Mouse (Mus musculus) left cerebral cortex, adult 18-20 months (tissue): ENCODE data around the gene Ces1c. TPM values are rescaled to one million over a fixed set of nuclear protein-coding genes. Genes with fewer than 3 reads are reported as not detected.

Source experiments
- DNase-seq, 2 experiments: peaks; one replicate each; pipeline ENCODE4 v3.0.0; 2021 to 2022; ENCODE audit warnings: low spot score in 2 of 2, mixed read lengths in 1 of 2
- long read RNA-seq, 2 experiments: library from polyadenylated mRNA; stranded (forward); transcript quantifications; one replicate each; pipeline ENCODE4 v2.0.0; 2021
- total RNA-seq, 2 experiments: library from RNA; stranded (reverse); gene quantifications; 2 replicates each; pipeline ENCODE4 v1.2.3; 2021

Ces1c gene
- total RNA-seq, result not detected
- long read RNA-seq, experiment 1, result 0 reads
- long read RNA-seq, experiment 2, result 0 reads

DNA sequence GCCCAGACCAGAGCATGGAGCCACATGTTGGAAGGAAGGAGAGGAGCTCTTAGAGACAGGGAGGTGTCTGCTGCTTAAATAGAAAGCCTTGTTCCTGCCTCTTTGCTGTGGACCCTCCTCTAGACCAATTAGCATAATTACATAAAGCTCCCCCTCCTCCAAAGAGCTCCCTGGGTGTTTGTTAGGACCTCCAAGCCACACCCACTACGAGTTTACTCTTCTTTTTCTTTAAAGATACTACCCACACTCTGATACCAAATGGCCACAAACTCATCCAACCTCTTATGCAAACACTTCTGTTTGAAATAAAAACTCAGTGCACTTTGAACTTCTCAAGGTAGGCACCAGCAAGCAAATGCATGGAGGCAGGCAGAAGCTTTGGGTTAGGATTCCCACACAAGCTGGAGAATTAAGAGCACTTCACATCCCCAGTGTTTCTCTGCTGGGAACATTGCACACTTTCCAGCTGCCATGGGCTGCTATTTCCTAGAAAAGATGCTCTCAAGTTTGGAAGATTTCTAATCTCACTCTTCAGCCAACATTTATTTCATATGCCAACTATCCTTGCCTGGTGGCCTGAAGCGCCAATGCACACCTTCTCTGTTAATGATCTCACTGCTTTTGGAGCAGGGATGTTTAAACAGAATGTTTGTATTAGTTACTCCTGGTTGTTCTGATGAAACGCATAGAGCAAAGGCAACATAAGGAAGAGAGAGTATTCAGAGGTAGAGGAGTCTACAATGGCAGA is at the start of gene Ces1c:
Gene Ces1c, minus strand, starts transcription at position 51 of the 748 bp plus-strand sequence.
- no peak for DNase-seq

DNA sequence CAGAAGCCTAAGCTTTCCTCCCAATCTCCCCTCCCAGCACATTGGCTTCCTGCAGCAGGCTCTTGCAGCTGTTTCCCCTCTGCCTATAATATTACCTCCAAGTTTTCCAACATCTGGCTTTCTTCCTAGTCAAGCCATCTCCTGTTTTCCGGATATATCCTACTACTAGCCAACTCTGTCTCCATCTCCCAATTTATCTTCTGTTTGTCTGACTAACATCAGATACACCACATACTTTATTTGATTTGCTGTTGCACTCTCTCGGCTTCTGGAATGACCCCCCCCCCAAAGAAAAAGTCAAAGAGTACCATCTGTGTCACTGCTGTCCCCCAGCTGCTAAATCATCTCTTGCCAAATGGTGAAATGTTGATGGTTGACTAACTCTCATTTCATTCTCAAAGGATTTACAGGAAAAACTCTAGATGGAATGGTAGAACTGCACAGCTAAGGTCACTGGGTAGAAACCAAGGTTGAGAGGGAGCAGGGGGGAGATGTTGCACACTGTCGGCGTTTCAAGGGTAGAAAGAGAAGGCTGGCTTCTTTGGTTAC is 49.6 kb upstream of the Ces1c start:
- DNase-seq, result no peak

DNA sequence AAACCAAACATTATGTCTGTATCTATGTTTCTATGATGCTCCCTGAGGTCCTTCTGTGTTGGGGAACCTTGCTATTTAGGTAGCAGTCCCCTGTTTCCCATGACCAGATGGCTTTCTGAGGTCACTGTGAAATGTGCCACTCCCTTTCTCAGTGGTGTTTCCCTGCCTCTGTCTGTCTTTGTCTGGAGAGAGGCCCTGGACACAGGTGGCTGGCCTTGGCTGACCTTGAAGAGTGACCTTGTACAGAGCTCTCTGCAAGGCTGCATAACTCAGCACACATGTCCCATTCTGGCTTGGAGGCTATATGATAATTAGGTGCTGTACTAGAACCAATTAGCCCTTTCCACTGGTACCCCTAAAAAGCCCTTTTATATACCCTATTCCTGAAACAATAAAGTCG is 45.5 kb upstream of the Ces1c start:
- DNase-seq, result no peak

DNA sequence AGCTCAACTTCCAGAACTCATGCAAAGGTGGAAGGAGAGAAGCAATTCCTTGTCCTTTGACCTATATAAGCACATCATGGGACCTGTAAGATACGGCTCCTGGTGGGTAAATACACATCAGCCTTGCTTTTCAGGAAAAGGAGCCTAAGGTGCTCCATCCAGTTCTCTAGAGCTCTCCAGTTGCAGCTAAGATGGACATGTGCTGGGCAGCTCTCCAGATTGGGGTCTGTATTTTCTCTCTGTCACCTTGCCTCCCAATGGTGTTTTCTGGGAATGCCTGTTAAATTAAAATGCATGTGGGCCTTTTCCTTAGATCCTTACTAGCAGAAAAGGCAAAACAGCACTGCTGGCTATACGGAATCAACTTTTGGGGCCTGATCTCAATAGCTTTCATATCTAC is 43.5 kb upstream of the Ces1c start:
- no peak for DNase-seq

DNA sequence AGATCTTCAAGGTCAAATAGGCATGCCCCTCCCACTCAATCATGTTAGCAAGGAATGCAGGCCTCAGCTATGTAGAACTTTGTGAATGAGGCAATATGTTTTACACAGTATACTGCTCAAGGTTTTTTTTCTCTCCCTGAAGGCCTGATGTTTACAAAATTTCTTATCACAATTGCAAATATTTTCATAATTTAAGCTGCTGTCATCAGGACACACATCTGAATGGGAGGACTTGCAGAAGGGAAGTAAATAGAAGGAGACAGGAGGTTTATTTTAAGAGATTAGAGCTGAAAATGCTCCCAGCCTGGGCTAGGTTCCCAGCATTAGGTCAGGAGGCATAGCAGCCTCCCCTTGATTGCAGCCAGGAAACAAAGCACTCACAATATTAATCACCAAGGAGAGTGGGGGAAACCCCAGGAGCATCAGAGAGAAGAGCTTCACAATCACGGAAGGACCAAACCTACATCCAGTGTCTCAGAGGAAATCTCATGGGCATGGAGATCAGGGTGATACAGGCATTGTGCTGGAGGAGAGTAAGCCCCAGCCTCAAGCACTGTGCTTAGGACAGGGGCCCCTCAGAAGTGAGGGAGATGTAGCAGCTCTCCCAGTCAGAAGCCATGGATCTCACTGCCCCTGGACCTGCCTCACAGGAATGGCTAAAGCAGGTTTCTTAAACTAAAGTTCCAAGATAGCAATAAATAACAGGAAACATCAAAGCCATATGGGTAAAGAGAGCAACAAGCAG is 40.9 kb upstream of the Ces1c start:
- no peak for DNase-seq

DNA sequence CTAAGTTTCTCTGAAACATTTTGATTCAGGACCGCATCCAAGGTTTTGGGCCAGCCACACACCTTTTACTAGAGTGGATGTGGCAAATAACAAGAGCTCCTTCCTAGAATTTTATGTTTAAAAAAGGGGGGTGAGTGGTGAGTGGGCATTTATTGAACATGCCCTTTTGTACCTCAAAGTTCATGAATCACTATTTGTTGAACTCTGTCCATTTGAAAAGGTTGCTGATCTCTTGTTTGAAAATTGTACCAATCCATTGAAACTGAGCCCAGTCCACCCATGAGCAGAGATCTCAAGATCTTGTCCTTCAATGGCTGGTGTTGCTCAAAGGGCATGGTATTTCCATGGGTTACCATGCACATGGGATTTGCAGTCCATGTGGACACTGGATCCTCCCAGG is 32.3 kb upstream of the Ces1c start:
- no peak for DNase-seq

DNA sequence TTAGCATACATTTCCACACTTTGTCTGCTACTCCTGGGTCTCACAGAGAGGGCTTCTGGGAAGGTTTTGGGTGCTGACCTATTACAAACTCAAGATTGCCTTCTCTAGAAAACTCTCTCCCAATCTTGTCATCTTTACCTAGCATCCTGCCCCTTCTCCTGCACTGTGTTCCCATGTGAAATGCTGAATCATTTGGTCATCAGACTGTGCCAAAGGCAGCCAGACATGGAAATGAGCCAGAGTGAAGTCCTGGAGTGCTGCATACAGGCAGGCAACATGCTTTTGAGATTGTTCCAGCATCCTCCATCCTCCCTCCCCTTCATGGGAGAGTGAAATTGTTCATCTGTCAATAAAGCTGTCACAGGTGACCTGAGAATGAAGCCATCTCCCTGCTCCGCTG is 20.3 kb upstream of the Ces1c start:
- DNase-seq, result no peak

DNA sequence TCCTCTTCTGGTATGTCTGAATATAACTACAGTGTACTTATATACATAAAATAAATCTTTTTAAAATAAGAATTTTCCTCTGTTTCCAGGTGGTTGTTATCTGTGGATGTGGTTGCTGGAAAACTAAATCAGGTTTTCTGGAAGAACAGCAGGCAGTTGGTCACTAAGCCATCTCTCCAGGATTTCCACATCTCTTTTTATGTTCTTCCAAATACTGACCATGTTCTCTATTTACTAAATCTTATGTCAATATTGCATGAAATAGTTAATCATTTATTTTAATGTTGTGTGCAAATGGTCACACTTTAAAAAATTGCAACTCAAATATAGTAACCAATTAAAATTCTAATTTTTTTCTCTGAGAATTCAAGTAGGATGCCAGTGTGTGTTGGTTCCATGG is 16.2 kb upstream of the Ces1c start:
- no peak for DNase-seq

DNA sequence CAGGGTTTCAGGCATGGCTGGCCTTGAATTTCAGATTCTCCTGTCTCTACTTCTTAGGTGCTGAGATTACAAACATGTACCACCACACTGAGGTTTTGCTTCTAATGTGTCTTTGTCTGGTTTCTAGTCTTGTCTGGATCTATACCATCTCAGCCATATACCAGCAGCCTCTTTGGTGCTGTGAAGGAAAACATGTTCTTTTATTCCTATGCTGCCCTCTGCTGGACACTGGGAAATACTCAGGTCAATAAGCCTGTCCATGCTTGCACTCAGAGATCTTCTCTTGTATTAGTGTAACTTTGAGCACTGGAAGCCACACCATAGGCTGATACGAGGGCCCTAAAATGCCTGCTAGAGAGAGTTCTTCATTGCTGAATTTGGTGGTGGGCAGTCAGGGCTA is 9.6 kb upstream of the Ces1c start:
- peak; percentile 40 to 63 for DNase-seq

DNA sequence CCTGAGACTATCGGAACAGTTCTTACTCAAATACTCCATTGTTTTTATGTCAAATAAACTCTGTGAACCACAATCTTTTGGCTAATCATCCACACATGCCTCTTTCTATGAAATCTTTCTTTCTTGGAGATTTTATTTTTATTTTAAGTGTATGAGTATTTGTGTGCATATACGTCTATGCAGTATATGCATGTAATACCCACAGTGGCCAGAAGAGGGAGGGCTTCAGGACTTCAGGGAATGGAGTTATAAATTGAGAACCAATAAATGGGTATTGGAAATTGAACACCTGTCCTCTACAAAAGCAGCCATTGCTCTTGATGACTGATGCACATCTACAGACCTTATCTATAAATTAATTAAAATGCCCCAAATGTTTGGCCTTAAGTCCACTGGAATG is 1.1 kb upstream of the Ces1c start:
- DNase-seq, result no peak

DNA sequence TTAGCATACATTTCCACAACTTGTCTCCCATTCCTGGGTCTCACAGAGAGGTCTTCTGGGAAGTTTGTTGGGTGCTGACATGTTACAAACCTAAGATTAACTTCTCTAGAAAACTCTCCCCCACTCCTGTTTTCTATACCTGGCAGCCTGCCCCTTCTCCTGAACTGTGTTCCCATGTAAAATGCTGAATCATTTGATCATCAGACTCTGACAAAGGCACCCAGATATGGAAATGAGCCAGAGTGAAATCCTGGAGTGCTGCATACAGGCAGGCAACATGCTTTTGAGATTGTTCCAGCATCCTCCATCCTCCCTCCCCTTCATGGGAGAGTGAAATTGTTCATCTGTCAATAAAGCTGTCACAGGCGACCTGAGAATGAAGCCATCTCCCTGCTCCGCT is 4.6 kb downstream of the Ces1c start:
- DNase-seq, result no peak

DNA sequence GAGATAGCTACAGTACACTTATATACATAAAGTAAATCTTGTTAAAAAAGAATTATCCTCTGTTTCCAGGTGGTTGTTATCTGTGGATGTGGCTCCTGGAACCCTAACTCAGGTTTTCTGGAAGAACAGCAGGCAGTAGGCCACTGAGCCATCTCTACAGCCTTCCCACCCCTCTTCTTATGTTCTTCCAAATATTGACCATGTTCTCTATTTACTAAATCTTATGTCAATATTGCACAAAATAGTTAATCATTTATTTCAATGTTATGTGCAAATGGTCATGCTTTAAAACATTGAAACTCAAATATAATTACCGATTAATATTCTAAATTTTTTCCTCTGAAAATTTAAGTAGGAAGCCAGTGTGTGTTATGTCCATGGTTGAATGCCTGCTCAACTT is 9.1 kb downstream of the Ces1c start:
- no peak for DNase-seq

DNA sequence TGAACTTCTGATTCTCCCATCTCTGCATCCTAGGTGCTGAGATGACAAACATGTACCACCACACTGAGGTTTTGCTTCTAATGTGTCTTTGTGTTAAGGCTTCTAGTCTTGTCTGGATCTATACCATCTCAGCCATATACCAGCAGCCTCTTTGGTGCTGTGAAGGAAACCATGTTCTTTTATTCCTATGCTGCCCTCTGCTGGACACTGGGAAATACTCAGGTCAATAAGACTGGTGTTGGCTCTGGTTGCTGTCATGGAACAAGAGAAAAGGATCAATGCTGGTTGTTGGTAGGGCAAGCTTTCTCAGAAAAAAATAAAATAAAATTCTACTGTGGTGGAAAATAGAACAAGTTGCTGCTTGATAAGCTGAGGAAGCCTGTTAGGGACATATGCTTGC is 35.7 kb downstream of the Ces1c start:
- peak; percentile 48 to 49 for DNase-seq

DNA sequence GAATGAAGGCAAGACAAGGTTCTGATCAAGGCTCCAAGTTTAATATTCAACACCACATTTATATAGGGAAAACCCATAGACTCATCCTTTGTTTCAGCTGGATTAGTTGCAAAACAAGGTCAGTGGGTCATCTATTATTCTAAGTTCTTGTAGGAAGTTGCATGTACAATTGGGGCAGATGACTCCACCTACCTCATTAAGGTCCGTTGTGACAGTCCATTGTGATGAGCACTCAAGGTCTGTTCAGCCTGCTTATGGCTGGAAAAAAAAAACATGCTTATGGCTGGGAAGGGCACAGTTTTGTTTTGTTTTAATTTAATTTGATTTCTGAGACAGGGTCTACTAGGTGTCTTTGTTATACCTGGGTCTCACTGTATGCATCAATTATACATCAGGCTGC is 39.8 kb downstream of the Ces1c start:
- DNase-seq, result no peak

DNA sequence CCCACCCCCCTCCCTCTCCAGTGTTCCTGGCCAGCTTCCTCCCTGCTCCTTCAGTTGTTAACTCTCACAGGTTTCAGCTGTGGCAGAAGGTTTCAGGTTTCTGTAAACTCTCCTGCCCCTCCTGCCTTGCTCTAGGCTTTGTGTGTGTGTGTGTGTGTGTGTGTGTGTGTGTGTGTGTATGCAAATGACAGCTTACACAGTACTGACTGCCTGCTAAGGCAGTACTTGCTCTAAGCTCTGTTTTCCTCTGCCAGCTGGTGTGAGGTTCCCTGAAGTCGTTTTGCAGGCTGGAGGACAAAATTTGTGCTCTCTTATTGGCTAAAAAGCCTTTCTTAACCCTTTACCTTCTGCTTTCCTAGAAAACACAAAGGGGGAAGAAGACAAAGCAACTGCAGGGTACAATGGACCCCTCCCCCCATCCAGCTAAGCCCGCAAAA is 42.4 kb downstream of the Ces1c start:
- DNase-seq, result no peak

DNA sequence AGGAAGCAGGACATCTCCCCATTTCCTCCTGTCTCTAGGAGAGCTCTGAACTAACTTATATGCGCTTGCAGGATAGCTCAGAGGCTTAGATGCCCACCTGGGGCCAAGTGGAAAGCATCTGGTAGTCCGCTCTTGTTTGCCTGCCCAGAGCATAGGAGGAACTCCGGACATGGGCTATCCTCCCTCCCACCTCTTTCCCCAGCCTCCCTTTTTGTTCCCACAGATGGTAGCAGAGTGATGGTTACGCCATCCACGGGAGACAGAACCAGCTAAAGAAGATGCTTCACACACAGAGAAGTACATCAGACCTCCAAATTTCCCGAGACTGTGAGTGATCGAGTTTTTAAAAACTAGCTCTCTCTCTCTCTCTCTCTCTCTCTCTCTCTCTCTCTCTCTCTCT is 42.9 kb downstream of the Ces1c start:
- DNase-seq, result no peak

DNA sequence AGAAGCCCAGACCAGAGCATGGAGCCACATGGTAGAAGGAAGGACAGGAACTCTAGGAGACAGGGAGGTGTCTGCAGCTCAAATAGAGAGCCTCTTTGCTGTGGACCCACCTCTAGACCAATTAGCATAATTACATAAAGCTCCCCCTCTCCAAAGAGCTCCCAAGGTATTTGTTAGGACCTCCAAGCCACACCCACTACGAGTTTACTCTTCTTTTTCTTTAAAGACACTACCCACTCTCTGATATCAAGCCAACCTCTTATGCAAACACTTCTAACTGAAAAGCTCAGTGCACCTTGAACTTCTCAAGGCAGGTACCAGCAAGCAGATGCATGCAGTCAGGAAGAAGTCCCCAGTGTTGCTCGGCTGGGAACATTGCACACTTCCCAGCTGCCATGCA is 51.2 kb downstream of the Ces1c start, which contains the start of gene Ces1b:
Gene Ces1b, minus strand, starts transcription at position 131 of the 400 bp plus-strand sequence.
- no peak for DNase-seq

DNA sequence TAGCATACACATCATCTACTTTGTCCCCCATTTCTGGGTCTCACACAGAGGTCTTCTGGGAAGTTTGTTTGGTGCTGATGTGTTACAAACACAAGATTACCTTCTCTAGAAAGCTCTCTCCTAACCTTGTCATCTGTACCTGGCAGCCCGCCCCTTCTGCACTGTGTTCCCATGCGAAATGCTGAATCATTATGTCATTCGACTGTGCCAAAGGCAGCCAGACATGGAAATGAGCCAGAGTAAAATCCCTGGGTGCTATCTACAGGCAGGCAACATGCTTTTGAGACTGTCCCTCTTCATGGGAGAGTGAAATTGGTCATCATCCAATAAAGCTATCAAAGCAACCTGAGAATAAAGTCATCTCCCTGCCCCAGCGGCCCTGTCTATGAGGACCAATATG is 55.8 kb downstream of the Ces1c start:
- DNase-seq, result no peak

DNA sequence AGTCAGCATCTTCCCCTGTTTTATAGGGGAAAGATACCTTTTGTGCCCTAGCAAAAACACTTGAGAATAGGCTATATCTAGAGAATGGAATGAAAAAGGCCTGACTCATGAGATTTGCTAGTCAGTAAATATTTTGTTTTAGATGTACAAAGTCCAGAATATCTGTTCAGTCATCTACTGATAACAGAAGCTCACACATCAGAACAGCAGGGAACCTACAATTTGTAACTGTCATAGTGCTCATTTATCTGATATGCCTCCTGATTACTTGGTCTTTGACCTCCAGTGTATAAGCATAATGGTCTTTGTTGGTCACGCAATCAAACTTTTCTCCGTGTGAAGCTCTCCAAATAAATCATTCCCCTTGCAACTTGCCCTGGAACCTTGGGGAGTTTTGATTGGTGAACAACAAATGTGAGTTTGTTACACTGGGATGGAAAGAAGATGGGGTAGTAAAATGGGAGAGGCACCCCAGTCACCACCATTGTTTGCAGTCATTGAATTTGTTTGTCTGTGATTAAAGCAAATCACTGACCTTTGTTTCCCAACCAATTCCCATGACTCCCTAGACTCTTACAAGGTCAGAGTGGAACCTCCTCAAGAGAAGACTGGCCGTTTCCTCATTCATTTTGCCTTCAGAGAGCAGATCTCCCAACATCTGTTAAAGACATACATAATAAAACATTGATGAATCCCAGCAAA is 67.5 kb downstream of the Ces1c start:
- no peak for DNase-seq

DNA sequence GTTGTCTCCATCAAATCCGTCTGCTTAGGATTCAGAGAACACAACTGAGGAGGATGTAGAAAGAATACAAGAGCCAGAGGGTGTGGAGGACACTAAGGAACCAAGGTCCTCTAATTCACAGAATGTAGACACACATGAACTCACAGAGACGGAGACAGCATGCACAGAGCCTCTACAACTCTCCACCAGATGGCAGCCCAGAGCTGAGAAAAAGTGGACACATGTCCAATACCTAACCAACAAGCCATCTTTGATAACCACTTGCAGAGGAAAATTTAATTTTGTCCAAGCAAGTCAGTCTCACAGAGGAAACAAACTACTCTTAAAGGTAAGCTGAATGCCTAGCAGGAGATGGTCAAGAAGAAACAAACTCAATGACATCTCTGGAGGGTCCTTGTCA is 71.9 kb downstream of the Ces1c start:
- peak; percentile 61 to 75 for DNase-seq

DNA sequence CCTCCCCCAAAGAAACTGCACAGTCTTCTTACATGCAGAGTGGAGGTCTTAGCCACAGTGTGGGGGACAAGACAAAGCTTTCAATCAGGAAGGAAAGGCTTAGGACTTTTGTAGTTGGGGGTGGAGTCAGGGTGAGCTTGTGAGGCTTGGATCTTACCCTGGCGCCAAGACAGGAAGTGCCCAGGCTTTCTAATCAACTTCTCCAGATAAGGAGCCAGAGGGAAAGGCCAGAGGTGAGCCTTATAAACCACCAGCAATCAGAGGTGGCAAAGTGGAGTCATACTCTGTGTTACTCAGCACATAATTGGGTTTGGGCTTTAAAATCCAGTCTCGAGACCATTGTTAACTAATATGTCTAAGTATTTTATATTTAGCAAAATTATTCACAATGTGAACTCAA is 75.8 kb downstream of the Ces1c start:
- DNase-seq, result no peak
